Mouse (Mus musculus) T-cell, adult 2 months (primary cell): ENCODE results near the gene Adgrl3.

ENCODE experiments used
- DNase-seq: peaks from one replicate; pipeline ENCODE4 v3.0.0; 2022; ENCODE audit warnings: low spot score

Gene Adgrl3

GRCm38 (mm10) chr5:81248724-81249123 is 228.8 kb downstream of the Adgrl3 start:
- DNase-seq = no peak

- no peak for DNase-seq
Observed at GRCm38 (mm10) chr5:81256091-81256490, 236.2 kb downstream of the Adgrl3 start.

- DNase-seq = no peak
Observed at GRCm38 (mm10) chr5:81269689-81270088, 249.8 kb downstream of the Adgrl3 start.

GRCm38 (mm10) chr5:81275346-81276047 is 255.6 kb downstream of the Adgrl3 start:
- DNase-seq = no peak

- no peak for DNase-seq
Observed at GRCm38 (mm10) chr5:81279246-81279645, 259.3 kb downstream of the Adgrl3 start.

GRCm38 (mm10) chr5:81285643-81286042 is 265.7 kb downstream of the Adgrl3 start:
- no peak for DNase-seq

- DNase-seq = no peak
Observed at GRCm38 (mm10) chr5:81301874-81302273, 281.9 kb downstream of the Adgrl3 start.

GRCm38 (mm10) chr5:81317406-81318112 is 297.6 kb downstream of the Adgrl3 start:
- DNase-seq = no peak

GRCm38 (mm10) chr5:81321276-81321934 is 301.5 kb downstream of the Adgrl3 start:
- no peak for DNase-seq

GRCm38 (mm10) chr5:81322064-81322463 is 302.1 kb downstream of the Adgrl3 start:
- no peak for DNase-seq

- DNase-seq = no peak
Observed at GRCm38 (mm10) chr5:81326916-81327315, 307.0 kb downstream of the Adgrl3 start.

GRCm38 (mm10) chr5:81327392-81327791 is 307.5 kb downstream of the Adgrl3 start:
- no peak for DNase-seq

- DNase-seq = no peak
Observed at GRCm38 (mm10) chr5:81329571-81329971, 309.6 kb downstream of the Adgrl3 start.

- no peak for DNase-seq
Observed at GRCm38 (mm10) chr5:81344330-81344729, 324.4 kb downstream of the Adgrl3 start.

GRCm38 (mm10) chr5:81345096-81345435 is 325.1 kb downstream of the Adgrl3 start:
- no peak for DNase-seq

GRCm38 (mm10) chr5:81345436-81346131 is 325.6 kb downstream of the Adgrl3 start:
- no peak for DNase-seq

- no peak for DNase-seq
Observed at GRCm38 (mm10) chr5:81347571-81347970, 327.6 kb downstream of the Adgrl3 start.

GRCm38 (mm10) chr5:81359560-81359959 is 339.6 kb downstream of the Adgrl3 start:
- no peak for DNase-seq

- no peak for DNase-seq
Observed at GRCm38 (mm10) chr5:81364198-81364643, 344.3 kb downstream of the Adgrl3 start.

GRCm38 (mm10) chr5:81365250-81365649 is 345.3 kb downstream of the Adgrl3 start:
- DNase-seq = no peak

GRCm38 (mm10) chr5:81370126-81370850 is 350.4 kb downstream of the Adgrl3 start:
- DNase-seq = no peak

GRCm38 (mm10) chr5:81375992-81376391 is 356.1 kb downstream of the Adgrl3 start:
- no peak for DNase-seq
